Mouse (Mus musculus) kidney, adult 8-10 months (tissue): Measurements from ENCODE around the gene Abhd10.

Experiments used
- DNase-seq, 2 experiments: peaks; one replicate each; pipeline ENCODE4 v3.0.0; 2022

Gene Abhd10

GRCm38 (mm10) chr16:45724061-45724741 lies 18.6 kb downstream of the Abhd10 start, which contains the start of gene Tagln3:
Tagln3 (minus strand) TSS chr16:45724608.
- DNase-seq: no peak

GRCm38 (mm10) chr16:45723172-45723901 lies 19.4 kb downstream of the Abhd10 start:
- DNase-seq: no peak

- no peak for DNase-seq
Measured at GRCm38 (mm10) chr16:45722460-45722951, 20.2 kb downstream of the Abhd10 start.

GRCm38 (mm10) chr16:45720022-45720630 lies 22.6 kb downstream of the Abhd10 start:
- DNase-seq: no peak

GRCm38 (mm10) chr16:45718296-45718695 lies 24.5 kb downstream of the Abhd10 start:
- no peak for DNase-seq

- no peak for DNase-seq
Measured at GRCm38 (mm10) chr16:45714489-45715150, 28.1 kb downstream of the Abhd10 start.

GRCm38 (mm10) chr16:45713878-45714277 lies 28.9 kb downstream of the Abhd10 start:
- no peak for DNase-seq

GRCm38 (mm10) chr16:45713261-45713660 lies 29.5 kb downstream of the Abhd10 start:
- DNase-seq: no peak

GRCm38 (mm10) chr16:45711263-45711662 lies 31.5 kb downstream of the Abhd10 start:
- DNase-seq: peak; percentile 9 to 10

GRCm38 (mm10) chr16:45699301-45699700 lies 43.5 kb downstream of the Abhd10 start:
- DNase-seq: no peak

- DNase-seq: no peak
Measured at GRCm38 (mm10) chr16:45697996-45698395, 44.8 kb downstream of the Abhd10 start.

- no peak for DNase-seq
Measured at GRCm38 (mm10) chr16:45695445-45696160, 47.2 kb downstream of the Abhd10 start.

GRCm38 (mm10) chr16:45693558-45693957 lies 49.2 kb downstream of the Abhd10 start, which contains the start of gene Tmprss7:
Tmprss7 (minus strand) TSS chr16:45693658.
- DNase-seq: no peak

- DNase-seq: no peak
Measured at GRCm38 (mm10) chr16:45692851-45693250, 49.9 kb downstream of the Abhd10 start.

- no peak for DNase-seq
Measured at GRCm38 (mm10) chr16:45690178-45690577, 52.6 kb downstream of the Abhd10 start.

- DNase-seq: no peak
Measured at GRCm38 (mm10) chr16:45686833-45687232, 55.9 kb downstream of the Abhd10 start.

- DNase-seq: no peak
Measured at GRCm38 (mm10) chr16:45685295-45685694, 57.5 kb downstream of the Abhd10 start.

GRCm38 (mm10) chr16:45684815-45685214 lies 57.9 kb downstream of the Abhd10 start:
- peak; percentile 43 to 77 for DNase-seq
